Mouse (Mus musculus) heart, embryonic 13.5 days (tissue): ENCODE data around the gene Pkd2. TPM values are rescaled to one million over a fixed set of nuclear protein-coding genes. Genes with fewer than 3 reads are reported as not detected.

Experiments
- ATAC-seq: fragments of 200-750 bp; cut with Nextera tagmentation; 2 replicates; pipeline ENCODE4 v1.8.0; 2017; ENCODE audit warnings: moderate TSS enrichment; ENCODE audit not compliant: insufficient number of reproducible peaks, low FRiP score, low TSS enrichment; ENCODE audit errors: extremely low read depth
- H3K27ac ChIP-seq: fragments of 300-500 bp; sonication (generic); replicated peaks from 2 replicates; pipeline ENCODE4 v1.5.1; 2015; ENCODE audit warnings: moderate library complexity, mild to moderate bottlenecking, inconsistent platforms
- H3K27me3 ChIP-seq: fragments of 300-500 bp; sonication (generic); replicated peaks from 2 replicates; pipeline ENCODE4 v1.6.1; 2015; ENCODE audit warnings: mild to moderate bottlenecking, inconsistent platforms
- H3K36me3 ChIP-seq: fragments of 300-500 bp; sonication (generic); 2 replicates; pipeline ENCODE4 v1.6.1; 2015; ENCODE audit warnings: mild to moderate bottlenecking, inconsistent platforms
- H3K4me1 ChIP-seq: fragments of 300-500 bp; sonication (generic); 2 replicates; pipeline ENCODE4 v1.6.1; 2015; ENCODE audit warnings: inconsistent platforms
- H3K4me2 ChIP-seq: fragments of 300-500 bp; sonication (generic); 2 replicates; pipeline ENCODE4 v1.6.1; 2015; ENCODE audit warnings: inconsistent platforms, mild to moderate bottlenecking, moderate library complexity
- H3K4me3 ChIP-seq: fragments of 300-500 bp; sonication (generic); 2 replicates; pipeline ENCODE4 v1.5.1; 2015; ENCODE audit warnings: moderate library complexity, mild to moderate bottlenecking, inconsistent platforms
- H3K9ac ChIP-seq: fragments of 300-500 bp; sonication (generic); 2 replicates; pipeline ENCODE4 v1.6.1; 2015; ENCODE audit warnings: inconsistent platforms, mild to moderate bottlenecking, moderate library complexity
- H3K9me3 ChIP-seq: fragments of 300-500 bp; sonication (generic); 2 replicates; pipeline ENCODE4 v1.6.1; 2016; ENCODE audit warnings: inconsistent platforms
- WGBS: fragments of 180-500 bp; shearing (Covaris S2); methylation state at CpG from one replicate; pipeline ENCODE4 v1.1.7; 2015; ENCODE audit warnings: mixed read lengths; 5-methylcytosine and 5-hydroxymethylcytosine counted together
- polyA plus RNA-seq: library from polyadenylated mRNA; unstranded; fragments of >200 nt; fragmentation: Nextera tagmentation; extraction: Ambion mirVana; gene quantifications from 2 replicates; pipeline ENCODE4 v1.2.1, GENCODE M21; 2015

Gene Pkd2
- polyA plus RNA-seq, 1 experiment from 2014 or later, result 7.9 TPM

- peaks cover 84% of the 10 kb centered on the region for H3K36me3 ChIP-seq
- no peak for ATAC-seq
- WGBS, result 87% methylated on average over 4 of the region's 4 CpGs
Observed at GRCm38 (mm10) chr5:104539331-104539730, 80.1 kb downstream of the Pkd2 start.

More at GRCm38 (mm10) chr5:104539331-104539730, 80.1 kb downstream of the Pkd2 start:
- H3K9me3 ChIP-seq, result no peaks in the 10 kb centered on the region
- no peak overlapping the region for H3K9ac ChIP-seq
- no peak overlapping the region for H3K27ac ChIP-seq
- no peak overlapping the region for H3K4me3 ChIP-seq
- no peaks in the 10 kb centered on the region for H3K27me3 ChIP-seq
- H3K4me2 ChIP-seq, result no peak overlapping the region
- no peaks in the 10 kb centered on the region for H3K4me1 ChIP-seq

Other genes starting within 250 kb of the Pkd2 start
- gene Ibsp, start 160.3 kb upstream of the Pkd2 start, polyA plus RNA-seq, result 0.06 and 0.17 TPM in 2 replicates
- not detected in 2 replicates for gene Mepe, start 134.1 kb upstream of the Pkd2 start, polyA plus RNA-seq
- gene Spp1, start 24.3 kb upstream of the Pkd2 start, polyA plus RNA-seq, result 6.0 and 12.9 TPM in 2 replicates
- gene BC005561, start 48.9 kb downstream of the Pkd2 start, polyA plus RNA-seq, result 6.5 and 6.6 TPM in 2 replicates